Mouse (Mus musculus): Measurements from ENCODE around the gene Olfr99. TPM values are rescaled to one million over a fixed set of nuclear protein-coding genes. Genes with fewer than 3 reads are reported as not detected.

The Olfr99 gene
- not detected in 2 replicates for total RNA-seq (2014; fragmentation: Nextera tagmentation)
- total RNA-seq (2017), result not detected in 2 replicates
- polyA plus RNA-seq (2012), result not detected in 2 replicates

GRCm38 (mm10) chr17:37283360-37283759 is at the start of gene Olfr99:
Olfr99 (minus strand) TSS chr17:37283460.
- H3K36me3 ChIP-seq (replicated peaks), result no peaks in the 10 kb centered on the region
- H3K4me3 ChIP-seq (ENCODE audit: low read depth, low read length), result no peak within 1 kb of the TSS
- ATAC-seq (ENCODE audit: extremely low read depth, insufficient number of reproducible peaks, low FRiP score, poor library complexity, severe bottlenecking) (no peak), DNase-seq (ENCODE audit: low spot score) (no peak)
- H3K4me1 ChIP-seq (ENCODE audit: insufficient read depth, low read depth, low read length), result no peaks in the 10 kb centered on the region
- no peak for TF ChIP-seq TAL1 (conservative IDR thresholded peaks at IDR 0.05; ENCODE audit: low read depth, low read length)
- TF ChIP-seq GATA2 (IDR thresholded peaks at IDR 0.05; ENCODE audit: borderline replicate concordance, low read depth, low read length), result no peak
- TF ChIP-seq GATA1 (IDR thresholded peaks at IDR 0.05; ENCODE audit: borderline replicate concordance, low read length), result no peak
- no peak for TF ChIP-seq CTCF (IDR thresholded peaks at IDR 0.05; ENCODE audit: low read depth, low read length)
- TF ChIP-seq POLR2AphosphoS5 (IDR thresholded peaks at IDR 0.05; ENCODE audit: insufficient replicate concordance, low read depth, low read length), result no peak
- no peaks in the 10 kb centered on the region for H3K9me3 ChIP-seq (replicated peaks)
- no peaks in the 10 kb centered on the region for H3K27me3 ChIP-seq (ENCODE audit: insufficient read depth, low read length)

GRCm38 (mm10) chr17:37316954-37317353 is 33.7 kb upstream of the Olfr99 start, which contains the start of gene Olfr102:
Olfr102 (minus strand) TSS chr17:37317054.
- Histone ChIP-seq H3K9me3 (replicated peaks) (peaks cover 8% of the 10 kb centered on the region; the same call in 1 of the 2 replicates), H3K4me3 (ENCODE audit: low read depth, low read length) (no peak within 1 kb of the TSS), H3K36me3 (replicated peaks) (no peaks in the 10 kb centered on the region), H3K27me3 (ENCODE audit: insufficient read depth, low read length) (no peaks in the 10 kb centered on the region), H3K4me1 (ENCODE audit: insufficient read depth, low read depth, low read length) (no peaks in the 10 kb centered on the region)
- DNase-seq (ENCODE audit: low spot score) (no peak), ATAC-seq (ENCODE audit: extremely low read depth, insufficient number of reproducible peaks, low FRiP score, poor library complexity, severe bottlenecking) (no peak)
- TF ChIP-seq TAL1 (conservative IDR thresholded peaks at IDR 0.05; ENCODE audit: low read depth, low read length) (no peak), CTCF (IDR thresholded peaks at IDR 0.05; ENCODE audit: low read depth, low read length) (no peak), POLR2AphosphoS5 (IDR thresholded peaks at IDR 0.05; ENCODE audit: insufficient replicate concordance, low read depth, low read length) (no peak), GATA2 (IDR thresholded peaks at IDR 0.05; ENCODE audit: borderline replicate concordance, low read depth, low read length) (no peak), GATA1 (IDR thresholded peaks at IDR 0.05; ENCODE audit: borderline replicate concordance, low read length) (no peak)

GRCm38 (mm10) chr17:37310146-37310699 is 27.0 kb upstream of the Olfr99 start:
- no peak for TF ChIP-seq GATA2 (IDR thresholded peaks at IDR 0.05; ENCODE audit: borderline replicate concordance, low read depth, low read length)
- no peak for TF ChIP-seq CTCF (IDR thresholded peaks at IDR 0.05; ENCODE audit: low read depth, low read length)
- no peak for TF ChIP-seq GATA1 (IDR thresholded peaks at IDR 0.05; ENCODE audit: borderline replicate concordance, low read length)
- no peak for TF ChIP-seq TAL1 (conservative IDR thresholded peaks at IDR 0.05; ENCODE audit: low read depth, low read length)
- TF ChIP-seq POLR2AphosphoS5 (IDR thresholded peaks at IDR 0.05; ENCODE audit: insufficient replicate concordance, low read depth, low read length), result no peak
- no peaks in the 10 kb centered on the region for H3K27me3 ChIP-seq (ENCODE audit: insufficient read depth, low read length)

GRCm38 (mm10) chr17:37308483-37308882 is 25.2 kb upstream of the Olfr99 start:
- H3K9me3 ChIP-seq (replicated peaks), result peaks cover 16% of the 10 kb centered on the region
- TF ChIP-seq GATA1 (IDR thresholded peaks at IDR 0.05; ENCODE audit: borderline replicate concordance, low read length), result no peak
- no peak for TF ChIP-seq GATA2 (IDR thresholded peaks at IDR 0.05; ENCODE audit: borderline replicate concordance, low read depth, low read length)
- no peaks in the 10 kb centered on the region for H3K27me3 ChIP-seq (ENCODE audit: insufficient read depth, low read length)
- no peaks in the 10 kb centered on the region for H3K36me3 ChIP-seq (replicated peaks)
- no peaks in the 10 kb centered on the region for H3K4me1 ChIP-seq (ENCODE audit: insufficient read depth, low read depth, low read length)
- no peak for DNase-seq (ENCODE audit: low spot score)
- H3K4me3 ChIP-seq (ENCODE audit: low read depth, low read length), result no peak overlapping the region
- ATAC-seq (ENCODE audit: extremely low read depth, insufficient number of reproducible peaks, low FRiP score, poor library complexity, severe bottlenecking), result no peak

More at GRCm38 (mm10) chr17:37310146-37310699, 27.0 kb upstream of the Olfr99 start:
- Histone ChIP-seq H3K4me1 (ENCODE audit: insufficient read depth, low read depth, low read length) (no peaks in the 10 kb centered on the region), H3K36me3 (replicated peaks) (no peaks in the 10 kb centered on the region), H3K9me3 (replicated peaks) (peaks cover 16% of the 10 kb centered on the region), H3K4me3 (ENCODE audit: low read depth, low read length) (no peak overlapping the region)
- ATAC-seq (ENCODE audit: extremely low read depth, insufficient number of reproducible peaks, low FRiP score, poor library complexity, severe bottlenecking), result no peak
- DNase-seq (ENCODE audit: low spot score), result no peak

- DNase-seq (ENCODE audit: low spot score), result no peak
- Histone ChIP-seq H3K4me3 (ENCODE audit: low read depth, low read length) (no peak within 1 kb of the TSS), H3K4me1 (ENCODE audit: insufficient read depth, low read depth, low read length) (no peaks in the 10 kb centered on the region), H3K27me3 (ENCODE audit: insufficient read depth, low read length) (no peaks in the 10 kb centered on the region), H3K36me3 (replicated peaks) (no peaks in the 10 kb centered on the region), H3K9me3 (replicated peaks) (peaks cover 16% of the 10 kb centered on the region)
- no peak for TF ChIP-seq GATA2 (IDR thresholded peaks at IDR 0.05; ENCODE audit: borderline replicate concordance, low read depth, low read length)
- TF ChIP-seq TAL1 (conservative IDR thresholded peaks at IDR 0.05; ENCODE audit: low read depth, low read length), result no peak
- no peak for TF ChIP-seq POLR2AphosphoS5 (IDR thresholded peaks at IDR 0.05; ENCODE audit: insufficient replicate concordance, low read depth, low read length)
- no peak for TF ChIP-seq CTCF (IDR thresholded peaks at IDR 0.05; ENCODE audit: low read depth, low read length)
- no peak for TF ChIP-seq GATA1 (IDR thresholded peaks at IDR 0.05; ENCODE audit: borderline replicate concordance, low read length)
- no peak for ATAC-seq (ENCODE audit: extremely low read depth, insufficient number of reproducible peaks, low FRiP score, poor library complexity, severe bottlenecking)
These were observed 21.0 kb upstream of the Olfr99 start, which contains the start of gene Olfr101 for GRCm38 (mm10) chr17:37304213-37304612. Olfr101 (minus strand) TSS chr17:37304313.

- Histone ChIP-seq H3K27me3 (ENCODE audit: insufficient read depth, low read length) (no peaks in the 10 kb centered on the region), H3K36me3 (replicated peaks) (no peaks in the 10 kb centered on the region), H3K4me1 (ENCODE audit: insufficient read depth, low read depth, low read length) (no peaks in the 10 kb centered on the region), H3K9me3 (replicated peaks) (no peaks in the 10 kb centered on the region), H3K4me3 (ENCODE audit: low read depth, low read length) (no peak overlapping the region)
- DNase-seq (ENCODE audit: low spot score) (no peak), ATAC-seq (ENCODE audit: extremely low read depth, insufficient number of reproducible peaks, low FRiP score, poor library complexity, severe bottlenecking) (no peak)
- TF ChIP-seq TAL1 (conservative IDR thresholded peaks at IDR 0.05; ENCODE audit: low read depth, low read length) (no peak), GATA1 (IDR thresholded peaks at IDR 0.05; ENCODE audit: borderline replicate concordance, low read length) (no peak), POLR2AphosphoS5 (IDR thresholded peaks at IDR 0.05; ENCODE audit: insufficient replicate concordance, low read depth, low read length) (no peak), GATA2 (IDR thresholded peaks at IDR 0.05; ENCODE audit: borderline replicate concordance, low read depth, low read length) (no peak), CTCF (IDR thresholded peaks at IDR 0.05; ENCODE audit: low read depth, low read length) (no peak)
These were observed 2.9 kb downstream of the Olfr99 start for GRCm38 (mm10) chr17:37280331-37280730.

Data from G1E (cell line).